Mouse (Mus musculus) cerebellum, adult 11 months (tissue): ENCODE data around the gene Cenps.
"Not testable (repeated sequence)": the region's sequence is repeated elsewhere in the genome, so short reads cannot be mapped to it uniquely, and the experiment has no call there.

Source experiments
- DNase-seq: peaks from one replicate; pipeline ENCODE4 v3.0.0; 2022

Cenps gene

GRCm38 (mm10) chr4:149155711-149156110 lies 18.3 kb upstream of the Cenps start:
- no peak for DNase-seq

DNA sequence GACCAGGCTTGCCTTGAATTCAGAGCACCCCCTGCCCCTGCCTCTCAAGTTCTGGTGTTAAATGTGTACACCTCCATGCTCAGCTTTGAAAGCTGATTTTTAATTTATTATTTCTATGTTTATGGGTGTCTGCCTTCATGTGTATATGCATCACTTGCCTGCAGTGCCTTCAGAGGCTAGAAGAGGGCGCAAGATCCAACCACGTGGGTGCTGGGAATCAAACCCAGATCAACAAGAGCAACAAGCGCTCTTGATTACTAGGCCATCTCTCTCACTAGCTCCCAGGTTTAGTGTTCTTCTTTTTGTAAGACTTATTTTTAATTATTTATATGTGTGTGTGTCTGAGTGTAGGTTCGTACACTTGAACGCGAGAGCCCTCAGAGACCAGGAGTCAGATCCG lies 17.4 kb upstream of the Cenps start:
- DNase-seq = no peak

- no peak for DNase-seq
Observed at GRCm38 (mm10) chr4:149150721-149151120, 13.3 kb upstream of the Cenps start.

DNA sequence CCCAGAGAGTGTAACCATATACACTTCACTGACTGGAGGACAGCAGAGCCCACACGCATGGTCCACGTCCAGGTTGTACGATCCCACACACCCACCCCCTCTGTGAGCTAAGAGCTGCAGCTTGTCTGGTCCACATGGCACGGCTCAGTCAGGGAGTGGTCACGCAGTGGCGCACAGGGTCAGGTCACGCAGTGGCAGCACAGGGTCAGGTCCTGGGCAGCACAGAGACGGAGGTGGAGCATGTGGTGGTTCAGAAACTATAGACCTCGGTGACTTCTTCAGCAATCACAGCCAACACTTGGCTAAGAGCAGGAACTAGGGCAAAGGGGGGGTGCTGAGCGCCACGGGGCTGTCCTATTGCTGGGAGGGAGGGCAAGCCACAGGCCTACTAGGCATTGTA lies 12.8 kb upstream of the Cenps start:
- DNase-seq = no peak

- DNase-seq = no peak
Observed at GRCm38 (mm10) chr4:149149611-149150010, 12.2 kb upstream of the Cenps start.

DNA sequence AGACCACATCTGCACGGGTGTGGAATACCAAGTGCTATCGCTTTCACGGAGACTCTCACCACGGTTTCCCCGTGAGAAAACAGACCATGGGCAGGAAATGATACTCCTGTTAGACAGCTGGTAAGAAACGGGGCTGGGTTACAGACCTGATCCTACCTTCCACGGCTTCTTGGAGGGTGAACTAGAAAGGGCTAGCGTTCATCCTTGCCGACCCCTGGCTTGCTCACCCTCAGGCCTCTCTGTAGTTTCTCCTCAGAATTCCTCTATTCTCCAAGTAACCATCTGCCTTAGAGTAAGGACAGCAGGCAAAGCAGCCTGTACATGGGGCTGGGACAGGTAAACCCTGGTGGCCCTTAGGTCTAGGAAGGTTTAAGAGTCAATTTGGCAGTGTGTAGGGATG lies 11.8 kb upstream of the Cenps start:
- DNase-seq = no peak

- no peak for DNase-seq
Observed at GRCm38 (mm10) chr4:149148084-149148483, 10.7 kb upstream of the Cenps start.

DNA sequence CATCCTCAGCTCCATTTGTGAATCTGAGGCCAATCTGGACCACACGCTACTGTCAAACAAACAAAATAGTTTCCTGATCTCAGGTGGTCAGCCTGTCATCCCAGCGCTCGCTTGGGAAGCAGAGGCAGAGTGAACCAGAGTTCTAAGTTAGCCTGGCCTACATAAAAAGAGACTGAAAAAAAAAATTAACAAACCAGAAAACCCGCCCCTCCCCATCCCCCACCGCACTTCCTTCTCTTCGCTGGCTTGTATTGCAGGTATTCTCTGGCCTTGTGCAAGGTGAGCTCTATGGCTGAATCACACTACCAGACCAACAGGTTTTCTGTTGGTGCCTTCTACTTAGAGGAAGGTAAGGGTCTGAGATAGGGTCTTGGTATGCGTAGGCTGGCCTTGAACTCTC lies 10.1 kb upstream of the Cenps start:
- no peak for DNase-seq

DNA sequence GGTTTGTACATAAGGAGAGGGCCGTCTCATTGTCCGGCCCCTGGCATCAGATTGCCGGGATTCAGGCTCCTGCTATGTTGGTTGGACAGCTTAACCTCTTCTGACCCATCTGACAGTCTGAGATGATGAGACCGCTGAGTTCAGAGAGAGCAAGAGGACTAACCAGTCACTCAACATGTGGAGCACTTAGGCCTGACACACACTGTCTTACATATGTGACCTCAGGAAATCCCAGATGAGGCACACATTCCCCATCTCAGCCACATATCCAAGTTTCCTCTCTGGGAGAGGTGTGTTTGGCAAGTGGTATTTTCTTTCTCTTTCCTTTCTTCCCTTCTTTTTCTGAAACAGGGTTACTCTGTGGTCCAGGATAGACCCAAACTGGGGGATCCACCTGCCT lies 7.7 kb upstream of the Cenps start:
- no peak for DNase-seq

GRCm38 (mm10) chr4:149144459-149144858 lies 7.0 kb upstream of the Cenps start:
- peak; percentile 74 for DNase-seq

DNA sequence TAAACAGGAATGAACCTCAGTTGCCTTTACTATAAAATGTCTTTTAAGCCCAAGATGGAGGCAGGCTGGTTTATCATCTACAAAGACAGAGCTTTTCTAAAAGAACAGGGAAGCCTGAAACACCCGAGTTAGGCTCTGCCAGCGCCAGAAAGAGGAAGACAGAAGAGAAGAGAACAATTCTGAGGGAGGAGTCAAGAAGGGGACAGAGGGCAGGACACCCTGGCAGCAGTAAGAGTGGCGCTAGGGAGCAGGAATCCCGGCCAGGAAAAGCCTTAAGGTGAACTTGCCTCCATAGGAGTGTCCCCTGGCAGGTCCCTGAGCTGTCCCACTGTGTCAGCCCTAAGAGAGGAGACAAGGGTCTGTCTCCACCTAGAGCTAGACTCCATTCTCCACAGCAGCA lies 6.2 kb upstream of the Cenps start:
- no peak for DNase-seq

- DNase-seq = no peak
Observed at GRCm38 (mm10) chr4:149138515-149138914, 1.1 kb upstream of the Cenps start.

DNA sequence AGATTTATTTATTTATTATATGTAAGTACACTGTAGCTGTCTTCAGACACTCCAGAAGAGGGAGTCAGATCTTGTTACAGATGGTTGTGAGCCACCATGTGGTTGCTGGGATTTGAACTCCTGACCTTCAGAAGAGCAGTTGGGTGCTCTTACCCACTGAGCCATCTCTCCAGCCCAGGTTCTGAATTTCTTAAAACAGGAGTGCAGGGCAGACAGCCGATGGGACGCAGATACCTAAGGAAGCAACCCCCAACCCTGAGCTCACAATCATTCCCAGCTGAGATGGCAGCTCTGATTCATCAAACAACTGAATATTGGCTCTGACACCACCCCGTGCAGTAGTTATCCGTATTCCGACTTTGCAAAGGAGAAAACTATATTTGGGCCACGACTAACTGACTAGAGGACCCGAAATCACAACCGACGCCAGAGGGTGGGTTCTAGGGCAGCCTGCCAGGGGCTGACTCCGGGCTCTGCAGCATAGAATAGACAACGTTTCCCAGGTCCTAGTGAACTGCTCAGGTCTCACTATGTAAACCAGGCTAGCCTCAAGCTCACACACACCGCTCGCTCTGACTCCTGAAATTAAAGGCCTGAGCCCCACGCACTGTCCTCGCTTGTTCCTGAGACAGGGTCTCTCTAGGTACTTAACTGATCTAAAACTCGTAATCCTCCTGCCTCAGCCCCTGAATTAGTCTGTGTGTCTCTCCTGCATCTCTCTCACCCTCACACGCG lies 1.1 kb downstream of the Cenps start:
- peak; percentile 17 for DNase-seq

- DNase-seq = no peak
Observed at GRCm38 (mm10) chr4:149133395-149133794, 4.0 kb downstream of the Cenps start.

- DNase-seq = no peak
Observed at GRCm38 (mm10) chr4:149131789-149132565, 5.5 kb downstream of the Cenps start.

GRCm38 (mm10) chr4:149131021-149131752 lies 6.2 kb downstream of the Cenps start:
- DNase-seq = no peak

GRCm38 (mm10) chr4:149128467-149128866 lies 9.0 kb downstream of the Cenps start:
- DNase-seq = no peak

- DNase-seq = no peak
Observed at GRCm38 (mm10) chr4:149126663-149127062, 10.8 kb downstream of the Cenps start, which contains the start of gene Cort. Gene Cort, minus strand, starts transcription at chr4:149126763.

- DNase-seq = no peak
Observed at GRCm38 (mm10) chr4:149126115-149126509, 11.3 kb downstream of the Cenps start.

GRCm38 (mm10) chr4:149125341-149126114 lies 11.9 kb downstream of the Cenps start:
- DNase-seq = no peak

GRCm38 (mm10) chr4:149123432-149123831 lies 14.0 kb downstream of the Cenps start:
- no peak for DNase-seq

GRCm38 (mm10) chr4:149119978-149120562 lies 17.4 kb downstream of the Cenps start:
- not testable (repeated sequence) for DNase-seq
